Mouse (Mus musculus) neural tube, embryonic 15.5 days (tissue): ENCODE measurements around the gene Angptl6. TPM values are rescaled to one million over a fixed set of nuclear protein-coding genes. Genes with fewer than 3 reads are reported as not detected.
A peak's percentile ranks its signal among the peaks of the same experiment; 100 is the strongest.

ENCODE experiments used
- ATAC-seq: fragments of 200-750 bp; cut with Nextera tagmentation; 2 replicates; pipeline ENCODE4 v1.8.0; 2017; ENCODE audit warnings: mild to moderate bottlenecking, moderate TSS enrichment, moderate library complexity; ENCODE audit not compliant: low FRiP score
- H3K27ac ChIP-seq: fragments of 300-500 bp; sonication (generic); replicated peaks from 2 replicates; pipeline ENCODE4 v1.5.1; 2015; ENCODE audit warnings: mild to moderate bottlenecking, inconsistent platforms
- H3K27me3 ChIP-seq: fragments of 300-500 bp; sonication (generic); replicated peaks from 2 replicates; pipeline ENCODE4 v1.6.1; 2015; ENCODE audit warnings: inconsistent platforms
- H3K36me3 ChIP-seq: fragments of 300-500 bp; sonication (generic); 2 replicates; pipeline ENCODE4 v1.6.1; 2015; ENCODE audit warnings: inconsistent platforms
- H3K4me1 ChIP-seq: fragments of 300-500 bp; sonication (generic); 2 replicates; pipeline ENCODE4 v1.6.1; 2015; ENCODE audit warnings: inconsistent platforms
- H3K4me2 ChIP-seq: fragments of 300-500 bp; sonication (generic); 2 replicates; pipeline ENCODE4 v1.6.1; 2015; ENCODE audit warnings: inconsistent platforms, mild to moderate bottlenecking, moderate library complexity
- H3K4me3 ChIP-seq: fragments of 300-500 bp; sonication (generic); replicated peaks from 2 replicates; pipeline ENCODE4 v1.5.1; 2015; ENCODE audit warnings: mild to moderate bottlenecking, inconsistent platforms
- H3K9ac ChIP-seq: fragments of 300-500 bp; sonication (generic); replicated peaks from 2 replicates; pipeline ENCODE4 v1.6.1; 2015; ENCODE audit warnings: mild to moderate bottlenecking, inconsistent platforms
- H3K9me3 ChIP-seq: fragments of 300-500 bp; sonication (generic); replicated peaks from 2 replicates; pipeline ENCODE4 v1.6.1; 2016; ENCODE audit warnings: inconsistent platforms
- WGBS: fragments of 180-500 bp; shearing (Covaris S2); methylation state at CpG from one replicate; pipeline ENCODE4 v1.1.7; 2015; ENCODE audit warnings: mixed read lengths; 5-methylcytosine and 5-hydroxymethylcytosine counted together
- microRNA-seq: library from miRNA; unstranded; fragments of <30 nt; microRNA quantifications from one replicate; pipeline ENCODE4, GENCODE M21; 2017
- polyA plus RNA-seq: library from polyadenylated mRNA; unstranded; fragments of >200 nt; fragmentation: Nextera tagmentation; extraction: Ambion mirVana; gene quantifications from 2 replicates; pipeline ENCODE4 v1.2.1, GENCODE M21; 2015

Gene Angptl6
- polyA plus RNA-seq, 1 experiment from 2014 or later = 11.8 TPM

GRCm38 (mm10) chr9:20830901-20831643, 48.5 kb downstream of the Angptl6 start:
- ATAC-seq = peak; percentile 91
- Histone ChIP-seq H3K36me3 (no peaks in the 10 kb centered on the region), H3K27ac (no peak overlapping the region; the same call in 1 of the 2 replicates), H3K27me3 (0 out of 2 replicates have a peak, but pooled peaks cover 6% of the 10 kb centered on the region), H3K4me3 (no peak overlapping the region; the same call in 1 of the 2 replicates), H3K9me3 (no peaks in the 10 kb centered on the region), H3K4me2 (peak overlapping the region; percentile 49), H3K9ac (0 out of 2 replicates have a peak overlapping the region, but pooled peaks have one; percentile 11), H3K4me1 (peaks cover 13% of the 10 kb centered on the region)
- WGBS = 15% methylated on average over 19 of the region's 19 CpGs

- no peak overlapping the region for H3K27ac ChIP-seq
- no peaks in the 10 kb centered on the region for H3K9me3 ChIP-seq
- no peak overlapping the region for H3K9ac ChIP-seq
- 94% methylated on average over 1 of the region's 1 CpGs for WGBS
- no peak for ATAC-seq
- H3K27me3 ChIP-seq = 0 out of 2 replicates have a peak, but pooled peaks cover 6% of the 10 kb centered on the region
- H3K4me1 ChIP-seq = peaks cover 13% of the 10 kb centered on the region
- H3K4me3 ChIP-seq = no peak overlapping the region
- no peak overlapping the region for H3K4me2 ChIP-seq
- H3K36me3 ChIP-seq = no peaks in the 10 kb centered on the region
Observed at GRCm38 (mm10) chr9:20828127-20828526, 51.4 kb downstream of the Angptl6 start.

- ATAC-seq = no peak
- H3K9ac ChIP-seq = no peak overlapping the region
- no peak overlapping the region for H3K4me2 ChIP-seq
- H3K4me1 ChIP-seq = peaks cover 7% of the 10 kb centered on the region
- H3K27me3 ChIP-seq = 0 out of 2 replicates have a peak, but pooled peaks cover 6% of the 10 kb centered on the region
- no peaks in the 10 kb centered on the region for H3K36me3 ChIP-seq
- 71% methylated on average over 5 of the region's 5 CpGs for WGBS
- H3K4me3 ChIP-seq = no peak overlapping the region
- H3K27ac ChIP-seq = no peak overlapping the region
- H3K9me3 ChIP-seq = no peaks in the 10 kb centered on the region
Observed at GRCm38 (mm10) chr9:20825781-20826180, 53.7 kb downstream of the Angptl6 start.

Small RNAs within 50 kb of the gene (microRNA-seq; reads per million reads assigned to microRNA genes)
- gene Mir7081 = not detected

Other genes starting within 250 kb of the Angptl6 start
- 463 and 500 TPM in 2 replicates for gene Ubl5, start 236.8 kb downstream of the Angptl6 start, polyA plus RNA-seq
- gene Fbxl12, start 235.0 kb downstream of the Angptl6 start, polyA plus RNA-seq = 13.0 and 20.6 TPM in 2 replicates
- gene Pin1, start 227.6 kb downstream of the Angptl6 start, polyA plus RNA-seq = 69.6 and 71.6 TPM in 2 replicates
- 190 and 224 TPM in 2 replicates for gene Olfm2, start 133.4 kb downstream of the Angptl6 start, polyA plus RNA-seq
- gene Col5a3, start 64.7 kb downstream of the Angptl6 start, polyA plus RNA-seq = 1.4 and 1.8 TPM in 2 replicates
- not detected in 2 replicates for gene Rdh8, start 61.2 kb downstream of the Angptl6 start, polyA plus RNA-seq
- 17.0 and 23.2 TPM in 2 replicates for gene A230050P20Rik, start 11.1 kb downstream of the Angptl6 start, polyA plus RNA-seq
- gene Ppan, start 8.4 kb upstream of the Angptl6 start, polyA plus RNA-seq = 49.7 and 57.3 TPM in 2 replicates
- 260 and 274 TPM in 2 replicates for gene Eif3g, start 18.9 kb upstream of the Angptl6 start, polyA plus RNA-seq
- 51.6 and 60.8 TPM in 2 replicates for gene Dnmt1, start 80.2 kb upstream of the Angptl6 start, polyA plus RNA-seq
- 8.8 and 17.9 TPM in 2 replicates for gene S1pr2, start 97.1 kb upstream of the Angptl6 start, polyA plus RNA-seq
- 114 and 123 TPM in 2 replicates for gene Mrpl4, start 123.0 kb upstream of the Angptl6 start, polyA plus RNA-seq
- gene Icam1, start 136.3 kb upstream of the Angptl6 start, polyA plus RNA-seq = 4.2 and 16.9 TPM in 2 replicates
- gene Icam4, start 149.6 kb upstream of the Angptl6 start, polyA plus RNA-seq = 0.54 TPM in 1 of 2 replicates, not detected in the other
- 1.8 and 2.0 TPM in 2 replicates for gene Icam5, start 152.3 kb upstream of the Angptl6 start, polyA plus RNA-seq
- 1.00 and 1.6 TPM in 2 replicates for gene Zglp1, start 187.4 kb upstream of the Angptl6 start, polyA plus RNA-seq
- gene Gm49373, start 193.4 kb upstream of the Angptl6 start, polyA plus RNA-seq = 1.6 and 2.2 TPM in 2 replicates
- 69.8 and 77.7 TPM in 2 replicates for gene Fdx1l, start 193.9 kb upstream of the Angptl6 start, polyA plus RNA-seq
- 1.4 and 2.3 TPM in 2 replicates for gene Gm38431, start 212.3 kb upstream of the Angptl6 start, polyA plus RNA-seq
- 25.6 and 38.0 TPM in 2 replicates for gene Raver1, start 212.3 kb upstream of the Angptl6 start, polyA plus RNA-seq